Mouse (Mus musculus) ES-Bruce4 (cell line): ENCODE data around the gene Zfp146. TPM values are rescaled to one million over a fixed set of nuclear protein-coding genes. Genes with fewer than 3 reads are reported as not detected.

ENCODE experiments used
- H3K27ac ChIP-seq: 2 replicates; pipeline ENCODE4 v1.5.1; 2012; ENCODE audit warnings: low read length, inconsistent platforms; ENCODE audit not compliant: insufficient read depth
- H3K27me3 ChIP-seq: 2 replicates; pipeline ENCODE4 v1.6.1; 2012; ENCODE audit warnings: mild to moderate bottlenecking, low read length, inconsistent platforms; ENCODE audit not compliant: control insufficient read depth, poor library complexity, insufficient read depth, severe bottlenecking
- H3K36me3 ChIP-seq: 2 replicates; pipeline ENCODE4 v1.6.1; 2012; ENCODE audit warnings: inconsistent platforms, mild to moderate bottlenecking, low read length, moderate library complexity; ENCODE audit not compliant: control insufficient read depth, poor library complexity, insufficient read depth, severe bottlenecking
- H3K4me1 ChIP-seq: one replicate; pipeline ENCODE4 v1.8.1; 2011; ENCODE audit warnings: low read length; ENCODE audit not compliant: control insufficient read depth, insufficient read depth
- H3K4me3 ChIP-seq: 2 replicates; pipeline ENCODE4 v1.5.1; 2011; ENCODE audit warnings: low read depth, mild to moderate bottlenecking, low read length
- H3K9ac ChIP-seq: 2 replicates; pipeline ENCODE4 v1.6.1; 2012; ENCODE audit warnings: low read depth, mild to moderate bottlenecking, inconsistent platforms; ENCODE audit not compliant: poor library complexity, severe bottlenecking
- H3K9me3 ChIP-seq: replicated peaks from 2 replicates; pipeline ENCODE4 v1.6.1; 2012; ENCODE audit warnings: mild to moderate bottlenecking, low read length, inconsistent platforms; ENCODE audit not compliant: control insufficient read depth, poor library complexity, insufficient read depth, severe bottlenecking
- CTCF ChIP-seq: IDR thresholded peaks from one replicate; pipeline ENCODE4 v1.8.1; 2011; ENCODE audit warnings: low read depth, low read length
- EP300 ChIP-seq: IDR thresholded peaks from 2 replicates; pipeline ENCODE4 v1.6.1; 2011; ENCODE audit warnings: low read depth, low read length; ENCODE audit not compliant: insufficient read depth
- POLR2A ChIP-seq: IDR thresholded peaks from one replicate; pipeline ENCODE4 v1.8.1; 2011; ENCODE audit warnings: low read length; ENCODE audit not compliant: insufficient read depth
- polyA plus RNA-seq: library from polyadenylated mRNA; stranded (reverse); fragments of >200 nt; gene quantifications from 2 replicates; pipeline ENCODE4 v1.2.4, GENCODE M21; 2011; ENCODE audit warnings: low read depth; ENCODE audit not compliant: missing spikeins, insufficient read depth, insufficient read length

Gene Zfp146
- polyA plus RNA-seq, 1 experiment: 44.4 TPM

DNA sequence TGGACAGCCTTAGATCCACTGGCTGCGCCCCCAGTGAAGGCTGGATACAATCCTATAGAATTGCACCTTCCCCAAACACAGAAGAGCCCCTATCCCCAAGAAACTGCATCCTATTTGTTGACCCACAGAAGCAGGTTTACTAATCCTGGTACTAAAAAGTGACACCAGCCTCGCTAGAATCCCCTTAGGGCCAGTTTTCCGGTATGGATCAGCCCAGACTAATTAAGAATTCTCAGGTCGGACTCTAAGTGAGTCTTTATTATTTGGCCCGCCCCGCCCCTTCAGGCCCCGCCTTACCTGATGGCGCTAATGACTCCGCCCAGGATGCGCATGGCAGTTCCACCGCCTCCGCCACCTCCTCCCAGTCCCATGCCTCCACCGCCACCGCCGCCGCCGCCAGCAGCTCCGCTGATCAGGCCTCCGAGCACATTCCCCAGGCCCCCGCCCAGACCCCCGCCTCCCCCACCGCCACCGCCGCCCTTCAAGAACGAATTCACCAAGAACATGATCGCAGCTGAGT lies 24.1 kb upstream of the Zfp146 start:
- 0 out of 2 replicates have a peak, but pooled peaks have one; percentile 36 for TF ChIP-seq EP300
- TF ChIP-seq POLR2A: peak; percentile 43
- no peak for TF ChIP-seq CTCF
- Histone ChIP-seq H3K27ac (peak overlapping the region; percentile 91), H3K9ac (peak overlapping the region; percentile 83), H3K9me3 (no peaks in the 10 kb centered on the region), H3K27me3 (no peaks in the 10 kb centered on the region), H3K4me1 (peaks cover 3% of the 10 kb centered on the region), H3K36me3 (peaks cover 28% of the 10 kb centered on the region), H3K4me3 (peak overlapping the region; percentile 93)

DNA sequence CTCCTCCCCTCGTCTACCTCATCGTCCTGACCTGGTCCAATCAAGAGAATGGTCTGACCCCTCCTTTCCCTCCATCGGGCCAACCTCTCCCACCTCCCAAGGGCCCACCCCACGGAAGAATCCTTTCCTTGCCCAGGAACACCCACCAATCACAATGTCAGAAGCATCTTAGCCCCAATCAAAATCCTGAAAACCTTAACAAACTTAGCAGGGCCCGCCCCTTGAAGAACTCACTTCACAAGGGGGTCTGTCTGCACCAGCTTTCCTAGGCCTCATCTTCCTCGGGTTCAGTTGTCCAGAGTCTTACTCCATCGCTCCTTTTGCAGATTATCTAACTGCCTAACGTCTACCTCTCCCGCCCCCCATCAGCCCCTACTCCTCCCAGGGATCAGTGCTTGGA lies 23.5 kb upstream of the Zfp146 start:
- no peaks in the 10 kb centered on the region for H3K9me3 ChIP-seq
- H3K27ac ChIP-seq: peak overlapping the region; percentile 91
- H3K4me3 ChIP-seq: peak overlapping the region; percentile 73
- H3K36me3 ChIP-seq: peaks cover 31% of the 10 kb centered on the region
- peak overlapping the region; percentile 83 for H3K9ac ChIP-seq
- TF ChIP-seq POLR2A (peak; percentile 54), CTCF (no peak), EP300 (no peak)
- no peaks in the 10 kb centered on the region for H3K27me3 ChIP-seq
- peaks cover 5% of the 10 kb centered on the region for H3K4me1 ChIP-seq

DNA sequence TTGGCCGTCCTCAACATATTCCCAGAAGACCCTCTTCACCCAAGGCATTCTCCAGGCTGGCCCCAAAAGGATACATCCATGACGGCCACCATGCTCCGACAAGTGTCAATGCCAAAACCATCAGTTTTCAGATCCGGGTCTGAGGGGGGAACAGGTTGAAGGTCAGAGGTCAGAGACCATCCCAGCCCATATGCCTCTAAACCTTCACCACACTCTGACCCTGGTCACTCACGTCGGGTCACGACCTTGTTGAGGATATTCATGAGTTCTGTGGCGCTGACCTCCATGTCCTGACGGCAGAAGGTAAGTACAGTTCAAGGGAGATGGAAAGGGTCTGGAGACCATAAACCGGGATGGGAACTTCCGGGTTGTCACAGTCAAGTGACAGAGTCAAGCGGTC lies 22.5 kb upstream of the Zfp146 start:
- peak overlapping the region; percentile 73 for H3K4me3 ChIP-seq
- H3K27me3 ChIP-seq: no peaks in the 10 kb centered on the region
- TF ChIP-seq POLR2A (no peak), EP300 (no peak), CTCF (no peak)
- H3K4me1 ChIP-seq: peaks cover 3% of the 10 kb centered on the region
- no peak overlapping the region for H3K27ac ChIP-seq
- H3K9me3 ChIP-seq: no peaks in the 10 kb centered on the region
- H3K36me3 ChIP-seq: peaks cover 39% of the 10 kb centered on the region
- H3K9ac ChIP-seq: peak overlapping the region; percentile 60

DNA sequence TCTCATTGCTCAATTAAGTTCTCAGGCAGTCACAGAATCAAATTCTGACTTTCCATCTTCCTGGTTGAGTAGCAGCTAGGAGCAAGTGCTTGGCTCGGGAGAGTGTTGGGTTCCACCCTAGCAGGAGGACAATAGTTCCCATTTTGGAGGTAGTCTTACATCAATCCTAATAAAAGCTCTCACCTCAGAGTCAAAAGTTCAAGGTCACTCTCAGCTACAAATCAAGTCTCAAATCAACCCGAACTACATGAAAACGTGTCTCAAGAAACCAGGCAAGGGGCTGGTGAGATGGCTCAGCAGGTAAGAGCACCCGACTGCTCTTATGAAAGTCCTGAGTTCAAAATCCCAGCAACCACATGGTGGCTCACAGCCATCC lies 19.6 kb upstream of the Zfp146 start:
- H3K4me3 ChIP-seq: no peak overlapping the region
- peaks cover 48% of the 10 kb centered on the region for H3K36me3 ChIP-seq
- no peak overlapping the region for H3K9ac ChIP-seq
- no peaks in the 10 kb centered on the region for H3K27me3 ChIP-seq
- H3K4me1 ChIP-seq: peaks cover 3% of the 10 kb centered on the region
- TF ChIP-seq EP300: no peak
- no peak for TF ChIP-seq CTCF
- no peak for TF ChIP-seq POLR2A
- no peaks in the 10 kb centered on the region for H3K9me3 ChIP-seq
- peak overlapping the region; percentile 63 for H3K27ac ChIP-seq

DNA sequence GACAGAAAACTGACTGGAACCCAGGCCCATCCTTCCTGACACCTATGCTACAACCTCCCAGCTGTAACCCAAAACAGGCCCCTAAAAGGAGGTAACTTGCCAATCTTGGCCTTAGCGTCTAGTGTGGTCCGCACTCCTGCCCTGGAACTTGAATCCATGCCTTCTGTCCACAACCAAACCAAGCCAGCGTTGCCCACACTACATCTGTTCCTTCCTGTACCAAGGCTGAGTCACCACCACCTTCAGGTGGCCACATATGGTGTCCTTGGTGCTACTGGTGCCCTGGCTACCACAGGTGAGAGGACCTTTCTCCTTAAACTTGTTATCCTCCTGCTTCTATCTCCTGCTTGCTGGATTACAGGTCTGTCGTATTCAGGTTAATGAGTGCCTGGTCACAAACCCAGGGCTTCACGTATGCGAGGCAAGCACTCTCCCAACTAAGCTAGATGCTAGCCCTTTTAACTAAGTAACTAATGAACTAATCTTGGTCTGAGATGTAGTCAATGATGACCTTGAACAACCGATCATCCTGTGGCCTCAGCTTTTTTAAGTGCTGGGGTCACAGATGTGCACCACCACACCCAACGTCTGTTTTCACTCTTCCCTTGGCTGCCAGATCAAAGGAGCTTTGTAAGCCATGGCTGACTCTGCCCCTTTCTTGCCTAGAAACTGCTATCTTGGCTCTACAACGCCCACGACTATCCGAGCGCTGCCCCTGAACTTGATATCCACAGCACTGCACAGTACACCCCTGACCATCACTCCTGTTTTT lies 19.0 kb upstream of the Zfp146 start:
- no peak overlapping the region for H3K4me3 ChIP-seq
- TF ChIP-seq CTCF (no peak), POLR2A (no peak), EP300 (no peak)
- no peaks in the 10 kb centered on the region for H3K9me3 ChIP-seq
- H3K4me1 ChIP-seq: peaks cover 3% of the 10 kb centered on the region
- H3K36me3 ChIP-seq: peaks cover 48% of the 10 kb centered on the region
- no peak overlapping the region for H3K9ac ChIP-seq
- no peaks in the 10 kb centered on the region for H3K27me3 ChIP-seq
- peak overlapping the region; percentile 63 for H3K27ac ChIP-seq

DNA sequence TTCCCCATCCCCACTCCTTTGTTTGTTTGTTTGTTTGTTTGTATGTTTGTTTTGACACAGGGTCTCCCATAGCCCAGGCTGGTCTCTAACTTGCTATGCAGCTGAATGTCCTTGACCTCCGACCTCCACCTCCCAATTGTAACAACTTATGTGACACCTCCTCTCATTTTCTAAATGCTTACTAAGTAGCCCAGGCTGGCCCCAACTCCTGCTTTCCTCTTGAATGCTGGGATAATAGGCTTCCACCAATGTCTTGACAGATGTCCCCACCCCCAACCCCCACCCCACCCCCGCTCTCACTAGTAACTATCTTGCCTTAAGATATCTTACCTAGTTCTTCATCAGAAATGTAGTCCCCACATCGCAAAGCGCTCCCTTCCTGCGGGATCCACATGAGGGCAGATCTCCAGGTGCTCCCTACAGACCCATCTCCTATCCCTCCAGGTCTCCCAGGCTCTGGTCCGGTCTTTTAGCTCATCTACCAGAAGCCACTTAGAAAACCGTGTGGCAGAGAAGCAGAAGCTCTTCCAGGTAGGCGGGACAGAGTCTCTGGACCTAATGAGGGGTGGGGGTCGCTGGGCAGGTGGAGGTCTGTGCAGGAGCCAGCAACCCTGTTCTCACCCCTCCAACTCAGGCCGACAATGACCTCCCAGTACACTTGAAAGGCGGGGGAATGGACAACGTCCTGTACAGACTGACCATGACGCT lies 15.2 kb upstream of the Zfp146 start:
- Histone ChIP-seq H3K9ac (peak overlapping the region; percentile 58), H3K9me3 (no peaks in the 10 kb centered on the region), H3K4me1 (peaks cover 3% of the 10 kb centered on the region), H3K36me3 (peaks cover 29% of the 10 kb centered on the region), H3K4me3 (peak overlapping the region; percentile 72), H3K27ac (peak overlapping the region; percentile 65), H3K27me3 (no peaks in the 10 kb centered on the region)
- no peak for TF ChIP-seq CTCF
- TF ChIP-seq EP300: no peak
- no peak for TF ChIP-seq POLR2A
